Mouse (Mus musculus) erythroblast, adult 5-6 weeks (primary cell): Measurements from ENCODE around the gene Snrnp25. TPM values are rescaled to one million over a fixed set of nuclear protein-coding genes. Genes with fewer than 3 reads are reported as not detected.
"Not testable (repeated sequence)": the region's sequence is repeated elsewhere in the genome, so short reads cannot be mapped to it uniquely, and the experiment has no call there.

ENCODE experiments used
- ATAC-seq: replicated peaks from 2 replicates; pipeline ENCODE4 v1.8.0; 2016; ENCODE audit warnings: moderate number of reproducible peaks, mild to moderate bottlenecking, moderate TSS enrichment, inconsistent platforms; ENCODE audit not compliant: poor library complexity, low FRiP score, severe bottlenecking
- total RNA-seq, 2 experiments: library from RNA; stranded (forward) in 1 of 2; stranded (reverse) in 1 of 2; fragments of 150-400 nt in 1 of 2; fragments of 200-764, 138-1000 nt in 1 of 2; gene quantifications; 2 replicates each; pipeline versions ENCODE4 v1.2.3 to v1.2.4; 2015 to 2017; ENCODE audit warnings: low replicate concordance in 2 of 2

Gene Snrnp25
- total RNA-seq, 2 experiments from 2014 or later: 29.9 to 64.4 TPM

DNA sequence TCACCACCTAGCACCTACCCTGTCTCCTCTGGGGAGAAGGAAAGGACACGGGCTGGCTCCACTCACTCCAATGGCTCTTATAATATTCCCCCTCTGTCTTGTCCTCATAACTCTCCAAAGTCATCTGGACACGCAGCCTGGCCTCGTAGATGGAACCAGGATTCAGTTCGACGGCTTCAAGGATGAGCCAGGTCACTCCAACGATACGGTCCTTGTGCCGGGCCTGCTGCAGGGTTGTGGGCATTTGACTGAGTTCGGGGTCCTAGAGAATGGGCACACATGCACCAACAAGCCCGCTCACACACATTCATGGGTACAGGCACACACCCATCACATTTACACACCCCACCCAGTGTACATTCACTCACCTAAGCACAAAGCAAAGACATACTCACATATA lies 12.1 kb upstream of the Snrnp25 start:
- ATAC-seq: no peak

DNA sequence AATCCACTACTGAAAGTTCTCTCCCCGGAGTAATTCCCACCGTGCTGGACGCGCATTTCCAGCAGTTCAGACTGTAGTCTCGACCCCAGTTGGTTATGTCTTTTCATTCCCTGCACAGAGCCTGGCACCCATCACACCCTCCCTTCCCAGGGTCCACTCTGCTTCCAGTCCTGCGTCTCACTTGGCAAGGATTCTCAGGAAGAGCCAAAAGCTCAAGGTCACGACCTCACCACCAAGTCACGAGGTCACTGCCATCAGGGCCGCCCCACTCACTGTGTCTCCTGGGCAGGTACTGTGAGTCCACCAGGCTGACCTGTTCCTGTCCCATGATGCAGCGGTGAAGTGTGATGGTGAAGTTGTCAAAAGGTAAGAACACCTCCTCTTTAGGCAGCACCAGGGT lies 11.1 kb upstream of the Snrnp25 start:
- ATAC-seq: no peak

DNA sequence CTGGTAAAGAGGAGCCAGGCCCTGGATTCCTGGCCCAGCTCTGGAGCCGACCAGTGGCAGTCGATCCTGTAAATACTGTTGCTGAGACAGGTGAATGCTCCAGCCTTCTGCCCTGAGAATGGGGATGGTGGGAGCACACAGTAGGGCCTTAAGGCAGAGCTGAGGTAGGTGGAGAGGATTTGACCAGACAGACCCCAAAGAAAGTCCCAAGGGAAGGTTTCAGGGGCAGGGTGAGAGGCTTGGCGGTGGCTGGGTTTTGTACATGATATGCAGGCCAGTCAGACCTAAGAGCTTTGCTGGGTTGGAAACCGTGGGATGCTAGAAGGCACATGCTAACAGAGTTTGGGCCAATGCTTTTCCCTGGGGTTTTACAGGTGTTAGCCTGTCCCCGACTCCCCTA lies 10.6 kb upstream of the Snrnp25 start:
- no peak for ATAC-seq

DNA sequence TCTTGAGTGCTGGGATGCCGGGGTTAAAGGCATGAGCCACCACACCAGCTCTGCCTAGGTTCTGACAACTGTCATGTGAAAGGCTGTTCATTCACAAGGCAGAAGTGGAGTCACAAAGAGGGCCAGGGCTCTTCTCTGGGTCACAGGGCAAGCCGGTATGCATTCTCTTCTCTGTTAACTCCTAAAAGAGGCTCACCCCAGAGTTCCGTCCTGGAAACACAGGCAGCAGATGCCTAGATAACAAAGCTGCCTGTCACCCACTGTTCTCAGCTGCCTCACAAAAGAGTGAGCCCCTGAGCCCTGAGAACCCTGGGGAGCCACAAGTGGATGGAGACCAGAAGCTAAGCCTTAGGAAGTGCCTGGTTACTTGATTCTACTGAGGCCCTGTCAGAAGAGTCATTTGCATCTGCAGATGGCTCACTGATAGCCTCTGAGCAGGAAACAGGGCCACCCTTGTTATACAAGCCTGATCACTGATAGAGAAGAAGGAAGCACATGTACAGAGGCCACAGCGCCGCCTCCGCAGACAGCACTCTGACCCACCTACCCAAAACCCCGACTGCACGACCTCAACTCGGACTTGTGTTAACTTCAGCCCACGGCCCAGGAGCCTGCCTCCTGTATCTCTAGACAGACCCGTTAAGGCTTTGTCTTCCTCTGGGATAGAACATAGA lies 9.2 kb upstream of the Snrnp25 start:
- no peak for ATAC-seq

DNA sequence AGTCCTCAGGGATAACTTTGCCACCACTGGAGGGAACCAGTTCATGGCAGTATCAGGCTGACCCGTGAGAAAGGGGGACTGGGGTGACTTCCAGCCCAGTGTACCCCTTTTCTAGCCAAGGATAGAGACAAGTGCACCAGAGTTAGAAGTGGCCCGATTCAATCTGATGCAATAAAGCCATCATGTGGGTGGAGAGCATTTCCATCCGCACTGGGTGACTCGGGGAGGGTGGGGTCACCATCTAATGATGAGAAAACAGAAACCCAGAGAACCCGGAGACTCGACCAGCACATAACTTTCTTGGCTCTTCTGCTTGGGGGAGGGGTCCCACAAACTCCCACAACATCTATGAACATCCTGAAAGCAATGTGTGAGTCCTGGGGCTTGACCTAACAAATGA lies 8.5 kb upstream of the Snrnp25 start:
- ATAC-seq: no peak

DNA sequence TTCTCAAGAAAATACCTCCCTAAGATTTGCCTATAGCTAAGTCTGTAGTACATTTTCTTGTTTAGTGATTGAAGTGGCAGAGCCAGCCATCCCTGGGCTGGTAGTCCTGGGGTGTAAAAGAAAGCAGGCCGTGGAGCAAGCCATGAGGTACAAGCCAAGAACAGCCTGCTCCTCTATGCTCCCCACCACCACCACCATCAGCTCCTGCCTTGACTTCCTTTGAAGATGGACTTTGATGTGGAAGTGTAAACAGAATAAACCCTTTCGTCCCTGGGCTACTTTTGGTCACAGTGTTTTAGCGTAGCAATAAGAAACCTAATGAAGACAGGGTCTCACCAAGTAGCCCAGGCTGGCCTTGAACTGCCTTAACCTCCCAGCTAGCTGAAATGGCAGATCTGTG lies 7.4 kb upstream of the Snrnp25 start:
- ATAC-seq: no peak

DNA sequence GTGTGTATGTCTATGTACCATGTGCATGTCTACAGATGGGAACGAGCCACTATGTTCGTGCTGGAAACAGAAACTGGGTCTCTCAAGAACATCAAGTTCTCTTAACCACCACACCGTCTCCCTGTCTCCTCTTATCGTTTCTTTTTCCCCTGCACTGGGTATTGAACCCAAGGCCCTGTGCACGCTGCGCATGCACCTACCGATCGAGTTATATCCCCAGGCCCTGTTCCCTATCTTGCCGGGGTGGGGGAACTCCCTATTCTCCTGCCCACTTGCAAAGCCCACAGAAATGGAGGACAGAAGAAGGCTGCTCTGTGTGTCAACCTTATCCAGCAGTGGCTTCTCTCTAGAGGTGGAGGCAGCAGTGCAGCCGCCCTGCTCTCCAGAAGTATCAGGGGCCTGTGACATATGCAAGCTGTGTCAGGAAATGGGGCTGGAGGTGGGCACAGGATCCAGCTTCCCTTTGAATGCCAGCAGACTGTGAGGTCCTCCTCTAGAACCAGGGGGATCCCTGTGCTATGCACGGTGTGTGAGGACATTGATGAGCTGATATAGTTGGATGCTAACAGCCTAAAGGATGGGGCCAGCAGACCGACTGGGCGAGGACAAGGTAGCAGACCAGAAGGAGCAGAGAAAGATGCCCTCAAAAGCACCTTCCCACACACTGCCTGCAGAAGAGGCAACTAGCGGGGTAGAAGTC lies 6.8 kb upstream of the Snrnp25 start:
- no peak for ATAC-seq

DNA sequence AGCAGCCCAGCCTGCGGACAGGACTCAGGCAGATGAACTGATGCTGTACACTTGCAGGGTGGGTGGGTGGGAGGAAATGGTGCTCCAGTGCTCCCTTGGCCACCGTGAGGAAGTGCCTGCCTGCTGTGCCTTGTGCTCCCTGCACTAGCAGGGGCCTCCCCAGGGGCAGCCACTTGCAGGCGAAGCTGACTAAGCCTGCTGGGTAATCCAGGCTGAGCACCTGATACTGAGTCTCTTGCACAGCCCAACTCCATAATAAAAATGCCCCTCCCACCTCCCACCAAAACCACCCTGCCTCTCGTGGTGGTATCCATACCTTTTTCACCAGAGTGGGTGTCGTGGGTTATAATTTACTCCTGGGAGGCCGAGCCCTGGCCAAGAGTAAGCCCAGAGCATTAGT lies 6.0 kb upstream of the Snrnp25 start:
- ATAC-seq: no peak

DNA sequence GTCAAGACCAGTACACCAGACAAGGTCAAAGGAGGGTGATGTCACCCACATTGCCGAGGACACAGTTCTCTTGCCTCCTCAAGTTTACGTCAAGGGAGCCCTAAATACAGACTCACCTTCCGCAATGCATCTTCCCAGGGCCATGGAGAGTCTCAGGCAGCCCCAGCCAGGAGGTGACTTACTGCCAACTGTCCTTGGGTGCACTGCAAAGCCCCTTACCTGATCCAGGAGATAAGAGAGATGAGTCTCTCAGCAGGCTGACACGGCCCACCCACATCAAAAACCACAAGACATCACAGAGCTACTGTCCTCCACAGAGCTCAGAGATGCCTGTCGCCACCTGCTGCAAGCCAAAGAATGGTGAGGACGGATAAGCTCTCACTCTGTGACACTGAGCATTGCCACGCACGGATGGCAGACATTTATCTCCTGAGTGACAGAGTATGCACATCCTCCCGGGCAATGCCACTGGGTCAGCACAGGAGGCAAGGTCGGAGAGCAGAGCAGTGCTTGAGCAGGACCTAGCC lies 5.1 kb upstream of the Snrnp25 start, which contains the start of gene Il9r:
Gene Il9r, minus strand, starts transcription at position 205 of the 527 bp plus-strand sequence.
- no peak for ATAC-seq

DNA sequence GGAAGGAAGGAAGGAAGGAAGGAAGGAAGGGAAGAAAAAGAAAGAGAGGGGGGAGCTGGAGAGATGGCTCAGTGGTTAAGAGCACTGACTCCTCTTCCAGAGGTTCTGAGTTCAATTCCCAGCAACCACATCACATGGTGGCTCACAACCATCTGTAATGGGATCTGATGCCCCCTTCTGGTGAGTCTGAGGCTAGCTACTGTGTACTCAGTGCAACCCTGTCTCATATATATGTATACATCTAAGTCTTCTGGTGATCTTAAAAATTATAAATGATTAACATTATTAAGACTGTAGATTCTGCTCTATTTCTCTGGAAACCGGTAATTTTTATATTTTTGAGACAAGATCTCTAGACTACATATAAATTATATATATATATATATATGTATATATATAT lies 4.2 kb upstream of the Snrnp25 start:
- not testable (repeated sequence) for ATAC-seq

DNA sequence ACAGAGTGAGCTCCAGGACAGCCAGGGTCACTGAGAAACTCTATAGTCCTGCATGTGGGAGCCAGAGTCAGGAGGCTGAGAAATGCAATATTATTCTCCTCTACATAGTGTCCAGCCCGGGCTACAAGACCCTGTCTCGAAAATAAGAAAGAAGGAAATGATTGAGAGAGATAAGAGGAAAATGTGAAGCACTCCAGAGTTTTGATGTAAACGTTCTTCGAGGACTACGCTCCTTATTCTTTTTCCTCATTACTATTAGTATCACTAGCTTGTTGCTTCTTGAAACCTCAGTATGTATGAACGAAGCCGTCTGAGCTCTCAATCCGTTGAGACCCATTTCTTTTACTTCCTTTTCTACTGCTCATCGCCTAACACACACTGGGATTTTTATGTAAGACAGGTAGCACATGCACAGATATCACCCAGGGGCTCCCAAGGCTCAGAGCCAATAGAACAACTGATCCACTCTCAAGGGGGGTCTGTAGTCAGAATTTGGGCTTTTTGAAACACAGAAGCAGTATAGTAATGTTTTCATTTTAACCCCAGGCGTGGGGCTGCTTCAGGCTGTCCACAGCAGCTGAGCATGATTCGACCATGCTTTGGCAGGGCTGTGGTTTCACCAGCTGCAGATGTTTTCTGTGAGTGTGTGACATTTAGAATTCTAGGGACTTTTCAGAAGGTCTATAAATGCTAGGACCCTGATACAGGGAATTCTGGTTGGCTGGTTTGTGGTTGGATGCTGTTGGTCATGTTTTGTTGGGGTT lies 3.1 kb upstream of the Snrnp25 start:
- no peak for ATAC-seq

DNA sequence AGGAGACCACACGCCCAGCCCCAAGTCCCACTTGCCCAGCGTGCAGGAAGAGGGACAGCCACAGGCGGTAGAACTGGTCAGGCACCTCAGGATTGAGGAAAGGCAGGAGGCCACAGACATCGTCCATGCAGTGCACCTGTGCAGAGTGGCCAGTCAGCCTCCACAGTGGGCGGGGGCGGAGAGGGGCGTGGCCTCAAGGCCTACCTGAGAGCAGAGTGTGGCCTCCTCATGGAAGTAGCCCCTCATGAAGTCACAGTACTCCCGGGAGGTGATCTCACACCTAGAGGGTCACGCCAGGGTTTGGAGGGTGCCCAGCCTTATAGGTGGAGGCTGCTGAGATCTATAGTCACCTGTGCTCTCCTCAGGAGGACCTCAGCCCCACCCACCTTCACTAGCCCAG lies 5.4 kb downstream of the Snrnp25 start:
- no peak for ATAC-seq

DNA sequence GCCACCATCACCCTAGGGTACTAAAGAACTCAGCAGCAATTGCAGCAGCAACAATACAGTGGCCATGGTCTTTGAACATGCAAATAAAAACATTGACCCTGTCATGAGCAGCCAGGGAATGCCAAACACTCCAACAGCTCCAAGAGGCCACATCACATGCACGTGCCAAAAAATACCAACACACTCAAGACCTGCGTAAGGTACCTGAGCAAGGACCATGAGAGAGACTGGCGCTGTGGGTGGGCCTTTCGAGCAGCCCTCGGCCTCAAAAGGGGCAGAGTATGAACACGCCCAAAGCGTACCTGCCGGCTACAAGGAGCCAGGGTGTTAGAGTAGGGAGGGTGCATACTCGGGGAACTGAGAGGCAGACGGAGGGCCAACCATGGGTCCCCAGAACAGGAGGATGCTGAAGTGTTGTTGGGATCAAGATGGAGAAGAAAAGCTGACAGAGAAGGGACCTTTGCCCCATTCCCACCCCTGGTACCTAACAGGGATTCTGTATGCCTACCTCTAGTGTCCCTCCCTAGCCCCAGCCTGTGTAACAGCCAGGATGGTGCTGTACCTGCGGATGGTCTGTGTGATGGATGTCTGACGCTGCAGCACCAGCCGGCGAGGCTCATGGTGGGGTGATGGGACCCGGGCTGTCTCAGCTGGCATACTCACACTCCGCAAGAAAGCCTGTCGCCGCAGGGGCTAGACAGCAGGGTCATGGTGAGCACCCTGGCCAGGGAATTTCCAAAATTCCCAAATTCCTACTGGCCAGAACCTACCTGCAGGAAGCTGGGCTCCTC lies 10.4 kb downstream of the Snrnp25 start:
- ATAC-seq: no peak

DNA sequence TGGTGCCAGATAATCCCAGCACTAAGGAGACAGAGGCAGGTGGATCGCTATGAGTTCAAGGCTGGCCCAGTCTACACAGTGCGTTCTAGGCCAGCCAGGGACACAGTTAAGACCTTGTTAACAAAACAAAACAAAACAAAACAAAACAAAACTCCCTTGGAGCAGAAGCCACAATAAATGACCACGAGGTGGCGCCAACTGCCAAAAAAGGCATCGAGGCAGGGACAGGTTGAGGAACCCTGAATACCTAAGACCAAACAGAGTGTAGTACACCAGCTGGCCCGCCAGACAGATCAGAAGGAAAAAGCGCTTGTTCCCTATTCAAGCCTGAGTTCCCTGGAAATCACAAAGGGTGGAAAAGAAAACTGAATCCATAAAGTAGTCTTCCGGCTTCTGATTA lies 11.6 kb downstream of the Snrnp25 start:
- peak; percentile 71 for ATAC-seq

DNA sequence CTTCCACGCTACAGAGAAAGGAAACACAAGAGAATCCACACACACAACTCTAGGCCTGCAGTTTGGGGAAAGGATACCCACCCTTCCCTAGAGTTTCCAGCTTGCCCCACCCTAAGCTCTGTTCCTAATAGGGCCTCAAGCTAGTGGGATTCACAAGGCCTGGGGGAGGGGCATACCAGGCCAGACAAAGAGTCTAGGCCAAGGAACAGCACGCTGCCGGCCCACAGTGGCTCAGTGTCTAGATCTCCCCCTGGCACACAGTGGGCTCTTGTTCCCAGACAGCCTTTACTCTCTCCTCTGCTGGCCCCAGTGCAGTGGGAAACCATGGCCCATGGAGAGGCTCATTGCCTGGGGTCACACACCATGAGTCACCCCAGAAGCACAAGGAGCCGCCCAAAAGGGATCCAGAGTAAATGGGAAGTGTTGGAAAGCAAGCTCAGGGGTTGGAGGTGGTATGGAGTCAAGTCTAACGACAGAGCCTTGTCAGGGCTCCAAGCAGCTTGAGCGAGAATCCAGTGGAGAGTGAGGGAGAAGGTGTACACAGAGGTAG lies 13.4 kb downstream of the Snrnp25 start:
- ATAC-seq: no peak

DNA sequence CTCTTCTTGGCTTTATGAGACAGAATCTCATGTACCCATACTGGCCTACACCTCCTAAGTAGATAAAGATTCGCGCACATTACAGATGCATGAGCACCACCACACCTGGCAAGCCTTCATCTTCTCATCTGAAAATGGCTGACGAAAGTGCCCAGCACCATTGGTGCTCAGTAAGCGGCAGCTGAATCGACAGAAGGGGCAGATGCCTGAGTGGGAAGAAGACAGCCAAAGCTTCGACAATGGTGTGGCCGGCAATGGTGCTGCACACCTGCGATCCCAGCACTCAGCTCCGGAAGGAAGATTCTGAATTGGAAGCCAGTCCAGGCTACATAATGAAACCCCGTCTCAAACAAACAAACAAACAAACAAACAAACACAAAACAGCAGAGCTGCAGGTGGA lies 14.1 kb downstream of the Snrnp25 start:
- no peak for ATAC-seq

DNA sequence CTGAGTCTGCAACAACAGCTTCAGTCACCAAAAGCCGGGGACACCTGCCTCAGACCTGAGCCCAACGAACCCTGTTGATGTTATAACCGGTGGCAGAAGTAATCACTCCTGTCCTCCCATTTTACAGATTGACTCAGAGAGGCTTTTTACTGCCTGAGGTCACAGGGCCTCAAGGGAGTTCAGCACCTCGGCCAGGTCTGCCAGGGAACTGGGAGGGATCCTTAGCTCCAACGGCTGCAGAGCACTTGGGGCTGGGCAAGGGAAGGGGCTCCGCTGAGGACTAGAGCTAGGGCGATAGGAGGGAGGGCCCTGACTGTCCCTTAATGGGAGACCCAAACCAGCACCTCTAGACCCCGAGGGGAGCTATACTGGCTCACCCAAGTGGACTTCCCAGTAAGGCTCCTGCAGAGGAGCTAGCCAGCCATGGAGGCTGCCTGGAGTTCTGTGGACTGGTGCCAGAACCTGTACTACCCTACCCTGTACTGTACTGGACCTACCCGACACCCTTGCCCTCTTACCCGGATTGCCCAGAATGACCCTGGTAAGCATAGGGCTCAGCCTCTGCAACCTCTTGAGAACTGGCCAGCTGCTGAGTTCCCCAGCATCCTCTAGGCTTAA lies 15.5 kb downstream of the Snrnp25 start:
- ATAC-seq: no peak

DNA sequence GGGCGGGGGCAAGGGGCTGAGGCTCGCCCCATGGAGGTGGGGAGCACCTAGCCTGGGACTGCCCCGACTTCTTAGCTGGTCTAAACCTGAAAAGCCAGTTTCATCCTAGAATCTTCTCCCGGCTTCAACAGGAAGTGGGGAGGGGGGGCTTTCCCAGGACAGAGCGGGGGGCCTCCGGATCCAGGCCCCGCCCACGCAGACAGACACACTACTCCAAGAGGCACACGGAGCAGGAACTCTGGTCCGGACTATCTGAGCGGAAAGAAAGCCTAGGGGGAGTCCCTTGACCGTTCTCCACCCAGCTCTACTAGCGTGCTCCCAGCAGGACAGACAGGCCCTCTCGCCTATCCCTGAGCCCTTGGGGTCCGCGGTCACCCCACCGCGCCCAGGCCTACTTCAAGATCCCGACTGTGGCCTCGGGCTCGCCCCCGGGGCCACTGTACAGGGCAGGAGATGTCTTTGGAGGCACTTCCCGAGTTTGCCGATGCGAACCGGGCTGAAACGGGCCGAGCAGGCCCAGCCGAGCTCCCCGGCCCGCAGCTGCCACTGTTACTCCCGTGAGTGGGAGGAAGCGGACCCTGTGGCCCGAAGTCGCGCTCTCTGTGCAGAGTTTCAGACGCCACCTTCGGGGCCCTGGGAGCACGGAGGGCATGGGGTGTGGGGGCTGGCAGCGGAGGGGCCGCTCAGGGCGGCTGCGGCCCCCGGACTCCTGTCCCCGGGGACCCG lies 16.2 kb downstream of the Snrnp25 start:
- ATAC-seq: no peak
